Mouse (Mus musculus) induced T-regulatory cell, adult 2 months (primary cell): Measurements from ENCODE around the gene Lrwd1.
A peak's percentile ranks its signal among the peaks of the same experiment; 100 is the strongest.
"Not testable (repeated sequence)": the region's sequence is repeated elsewhere in the genome, so short reads cannot be mapped to it uniquely, and the experiment has no call there.

Experiments used
- DNase-seq: peaks from one replicate; pipeline ENCODE4 v3.0.0-alpha.2; 2012; ENCODE audit warnings: low read depth

The Lrwd1 gene

GRCm38 (mm10) chr5:136147704-136148103 lies 11.8 kb upstream of the Lrwd1 start:
- peak; percentile 29 for DNase-seq

GRCm38 (mm10) chr5:136146936-136147335 lies 11.1 kb upstream of the Lrwd1 start:
- peak; percentile 73 for DNase-seq

GRCm38 (mm10) chr5:136144606-136145430 lies 8.9 kb upstream of the Lrwd1 start:
- DNase-seq = no peak

GRCm38 (mm10) chr5:136143161-136143755 lies 7.4 kb upstream of the Lrwd1 start:
- peak; percentile 60 for DNase-seq

GRCm38 (mm10) chr5:136142746-136143145 lies 6.9 kb upstream of the Lrwd1 start:
- peak; percentile 59 for DNase-seq

- no peak for DNase-seq
These were observed 4.2 kb upstream of the Lrwd1 start for GRCm38 (mm10) chr5:136140057-136140482.

GRCm38 (mm10) chr5:136139393-136139792 lies 3.5 kb upstream of the Lrwd1 start:
- DNase-seq = no peak

- DNase-seq = peak; percentile 89
These were observed 1.9 kb upstream of the Lrwd1 start for GRCm38 (mm10) chr5:136137658-136138274.

- DNase-seq = no peak
These were observed 567 bp upstream of the Lrwd1 start for GRCm38 (mm10) chr5:136136292-136136990.

- no peak for DNase-seq
These were observed 13.7 kb downstream of the Lrwd1 start for GRCm38 (mm10) chr5:136122165-136122564.

GRCm38 (mm10) chr5:136116784-136117112 lies 19.1 kb downstream of the Lrwd1 start:
- DNase-seq = no peak

GRCm38 (mm10) chr5:136115891-136116783 lies 19.7 kb downstream of the Lrwd1 start, which contains the start of gene Polr2j:
Gene Polr2j, plus strand, starts transcription at chr5:136116631.
- DNase-seq = peak; percentile 99

- DNase-seq = not testable (repeated sequence)
These were observed 22.3 kb downstream of the Lrwd1 start for GRCm38 (mm10) chr5:136113546-136113945.

- DNase-seq = no peak
These were observed 26.8 kb downstream of the Lrwd1 start for GRCm38 (mm10) chr5:136109042-136109441.

- no peak for DNase-seq
These were observed 27.4 kb downstream of the Lrwd1 start for GRCm38 (mm10) chr5:136108486-136108885.

- DNase-seq = peak; percentile 74
These were observed 31.4 kb downstream of the Lrwd1 start for GRCm38 (mm10) chr5:136104511-136104910.

- peak; percentile 85 for DNase-seq
These were observed 33.6 kb downstream of the Lrwd1 start for GRCm38 (mm10) chr5:136102099-136102820.

- no peak for DNase-seq
These were observed 37.3 kb downstream of the Lrwd1 start for GRCm38 (mm10) chr5:136098536-136098935.

- no peak for DNase-seq
These were observed 40.8 kb downstream of the Lrwd1 start for GRCm38 (mm10) chr5:136095089-136095488.

GRCm38 (mm10) chr5:136094249-136095010 lies 41.4 kb downstream of the Lrwd1 start:
- DNase-seq = no peak
